Mouse (Mus musculus): Measurements from ENCODE around the gene Gm21778. TPM values are rescaled to one million over a fixed set of nuclear protein-coding genes. Genes with fewer than 3 reads are reported as not detected.
"Not testable (repeated sequence)": the region's sequence is repeated elsewhere in the genome, so short reads cannot be mapped to it uniquely, and the experiment has no call there.

The Gm21778 gene
- polyA plus RNA-seq (2014; fragmentation: Nextera tagmentation; extraction: Ambion mirVana): not detected in 2 replicates

- not testable (repeated sequence) for H3K9ac ChIP-seq (replicated peaks; ENCODE audit: low read depth, low read length); H3K9me3 ChIP-seq (ENCODE audit: control insufficient read depth, low read depth, low read length); H3K27me3 ChIP-seq (ENCODE audit: control insufficient read depth, insufficient read depth, low read length); H3K4me1 ChIP-seq (ENCODE audit: control insufficient read depth, insufficient read depth, low read length); ATAC-seq (ENCODE audit: insufficient number of reproducible peaks, insufficient read depth, low FRiP score, low read depth); H3K27ac ChIP-seq (ENCODE audit: low read length); H3K36me3 ChIP-seq (ENCODE audit: control insufficient read depth, insufficient read depth, low read length); H3K4me2 ChIP-seq (replicated peaks; ENCODE audit: low read depth, low read length); H3K4me3 ChIP-seq (ENCODE audit: low read depth, low read length)
Measured at GRCm38 (mm10) chrY:5942160-5942559, at the start of gene Gm21778. Gm21778 (plus strand) TSS chrY:5942460.

Other genes starting within 250 kb of the Gm21778 start
- not detected in 2 replicates for gene Gm20914, start 216.5 kb upstream of the Gm21778 start, polyA plus RNA-seq (2014; fragmentation: Nextera tagmentation; extraction: Ambion mirVana)
- gene Gm28171, start 149.1 kb upstream of the Gm21778 start, polyA plus RNA-seq (2014; fragmentation: Nextera tagmentation; extraction: Ambion mirVana): not detected in 2 replicates